Mouse (Mus musculus): Measurements from ENCODE around the gene Dpp9. TPM values are rescaled to one million over a fixed set of nuclear protein-coding genes. Genes with fewer than 3 reads are reported as not detected.
A peak's percentile ranks its signal among the peaks of the same experiment; 100 is the strongest.
"Not testable (repeated sequence)": the region's sequence is repeated elsewhere in the genome, so short reads cannot be mapped to it uniquely, and the experiment has no call there.

Gene Dpp9
- total RNA-seq (2021) = 10 to 100 TPM; 34.4 to 37.3 TPM
- long read RNA-seq, experiment 1, transcript Dpp9-201 (21 exons, 3,374 nt) = major isoform, 12 of 33 reads
- long read RNA-seq, experiment 1, partial matches to known transcripts = 16 of 33 reads
- long read RNA-seq, experiment 1, other reads (novel, unspliced or antisense) = 5 of 33 reads
- long read RNA-seq, experiment 2, transcript Dpp9-201 (21 exons, 3,374 nt) = major isoform, 42 of 73 reads
- long read RNA-seq, experiment 2, partial matches to known transcripts = 18 of 73 reads
- long read RNA-seq, experiment 2, other reads (novel, unspliced or antisense) = 13 of 73 reads

DNA sequence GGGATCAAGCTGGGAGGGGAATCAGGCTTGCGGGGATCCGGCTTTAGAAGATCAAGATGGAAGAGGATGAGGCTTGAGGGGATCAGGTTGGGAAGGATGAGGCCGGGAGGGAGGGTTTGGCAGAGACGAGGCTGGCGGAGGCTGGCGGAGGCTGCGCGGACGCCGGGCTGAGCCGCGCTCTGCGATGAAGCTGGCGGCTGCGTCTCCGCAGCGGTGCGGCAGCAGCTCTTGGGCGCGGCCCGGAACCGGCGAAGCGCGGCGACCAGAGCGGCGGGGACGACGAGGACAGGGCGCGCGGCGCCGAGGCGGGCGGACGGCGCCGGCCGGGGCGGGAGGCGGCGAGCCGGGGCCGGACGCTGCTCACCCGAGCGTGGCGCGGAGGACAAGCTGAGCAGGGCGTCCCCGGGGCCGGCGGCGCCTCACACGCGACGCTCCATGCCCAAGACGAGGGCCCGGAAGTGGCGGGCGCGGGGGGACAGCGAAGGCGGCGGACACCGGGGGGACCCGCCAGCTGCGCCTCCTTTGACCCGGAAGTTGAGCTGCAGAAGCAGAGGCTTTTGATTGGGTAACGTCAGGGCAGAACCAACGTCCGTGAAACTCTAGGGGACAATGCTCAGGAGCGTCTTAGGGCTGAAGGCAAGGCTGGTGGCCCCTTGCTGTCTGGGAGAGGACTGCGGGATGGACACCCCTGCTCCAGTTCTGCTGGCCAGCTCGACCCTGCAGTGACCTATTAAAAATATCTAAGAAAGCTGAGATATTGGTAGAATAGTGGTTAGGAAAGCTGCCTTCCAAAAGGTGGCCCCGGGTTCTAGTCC, at the start of gene Dpp9:
Gene Dpp9 (minus strand): TSS at position 529 of the 815 bp plus-strand sequence.
- DNase-seq (ENCODE audit: low spot score in 2 of 2) = peak; percentile 69 to 78

DNA sequence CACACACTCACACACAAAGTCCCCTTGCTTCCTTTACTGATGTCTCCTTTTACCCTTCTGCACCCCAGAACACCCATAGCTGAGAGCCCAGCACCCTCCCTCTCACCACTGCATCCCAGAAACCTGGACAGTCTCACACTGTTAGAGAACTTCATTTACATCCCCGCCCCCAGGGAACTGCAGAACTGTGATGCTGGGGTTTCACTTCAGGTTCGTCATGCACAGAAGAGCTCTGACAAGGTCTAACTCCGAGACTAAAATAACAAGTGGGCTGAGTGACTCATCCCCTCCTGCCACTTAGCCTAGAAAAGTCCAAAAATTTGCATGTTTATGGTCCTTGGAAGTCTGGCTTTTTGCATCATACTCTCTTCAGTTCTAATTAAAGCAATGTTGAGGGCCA, 47.6 kb upstream of the Dpp9 start:
- DNase-seq (ENCODE audit: low spot score in 2 of 2) = no peak

DNA sequence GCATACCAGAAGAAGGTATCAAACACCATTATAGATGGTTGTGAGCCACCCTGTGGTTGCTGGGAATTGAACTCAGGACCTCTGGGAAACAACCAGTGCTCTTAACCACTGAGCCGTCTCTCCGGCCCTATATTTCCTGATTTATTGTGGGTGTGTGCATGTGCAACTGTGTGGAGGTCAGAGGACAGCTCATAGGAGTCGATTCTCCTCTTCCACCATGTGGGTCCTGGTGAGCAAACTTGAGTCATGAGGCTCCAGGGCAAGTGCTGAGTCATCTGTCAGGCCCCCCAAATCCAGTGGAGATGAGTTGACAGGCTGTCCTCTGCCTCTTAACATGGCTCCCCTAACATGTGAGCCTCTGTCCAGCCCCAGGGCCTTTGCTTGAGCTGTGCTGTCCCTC, 47.2 kb upstream of the Dpp9 start:
- no peak for DNase-seq (ENCODE audit: low spot score in 2 of 2)

DNA sequence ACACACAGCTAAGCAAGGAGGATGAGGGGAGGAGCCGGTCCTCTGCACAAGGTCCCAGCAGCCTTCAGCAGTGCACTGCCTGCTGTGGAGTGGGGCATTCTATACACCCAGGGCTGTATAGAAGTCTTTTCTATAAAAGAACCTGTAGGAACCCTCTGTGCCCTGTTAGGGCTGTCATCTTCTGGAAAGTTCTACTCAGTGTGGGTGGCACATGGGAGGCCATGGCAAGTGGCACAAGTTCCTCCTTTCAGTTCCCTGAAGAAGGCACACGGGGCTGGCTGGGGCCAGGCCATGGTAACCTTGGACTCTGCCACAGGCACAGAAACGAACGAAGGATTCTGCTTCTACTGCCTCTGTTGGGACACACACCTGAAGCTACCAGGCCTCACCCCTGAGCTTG, 46.3 kb upstream of the Dpp9 start:
- DNase-seq (ENCODE audit: low spot score in 2 of 2) = no peak

DNA sequence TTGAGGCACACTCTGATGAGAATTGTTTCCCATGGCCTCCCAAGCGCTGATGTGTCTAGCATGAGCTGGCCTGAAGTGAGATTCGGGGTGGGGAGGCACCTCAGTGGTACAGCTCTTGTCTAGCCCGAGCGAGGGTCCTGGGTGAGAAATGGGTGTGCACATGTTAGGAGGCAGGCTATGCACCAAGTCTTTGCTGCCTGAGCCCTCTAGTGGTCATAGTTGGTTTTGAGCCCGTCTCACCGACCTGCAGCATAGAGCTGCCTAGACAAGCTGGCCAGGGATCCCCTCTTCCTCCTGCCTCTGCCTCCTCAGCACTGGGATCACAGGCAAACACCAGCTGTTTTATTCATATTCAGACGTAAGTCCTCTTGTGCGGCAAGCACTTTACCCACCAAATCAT, 45.3 kb upstream of the Dpp9 start:
- DNase-seq (ENCODE audit: low spot score in 2 of 2) = no peak

DNA sequence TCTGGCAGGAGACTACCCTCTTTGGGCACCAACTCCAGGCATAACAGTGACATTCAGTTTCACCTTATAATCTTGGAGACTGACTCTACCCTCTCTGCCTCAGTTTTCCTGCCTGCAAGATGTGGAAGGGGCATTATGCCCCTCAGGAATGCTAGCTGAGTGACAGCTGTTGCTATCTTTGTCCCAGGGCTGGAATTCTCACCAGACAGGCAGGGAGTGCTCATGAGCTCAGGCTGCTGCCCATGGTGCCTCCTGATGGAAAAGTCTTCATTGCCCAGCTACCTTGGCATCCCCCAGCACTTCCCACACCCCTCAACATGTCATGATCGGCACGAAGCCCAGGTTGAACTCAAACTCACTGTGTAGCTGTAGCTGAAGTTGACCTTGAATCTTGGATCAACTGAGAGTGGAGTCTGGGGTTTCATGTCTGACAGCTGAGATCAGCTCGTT, 44.0 kb upstream of the Dpp9 start:
- no peak for DNase-seq (ENCODE audit: low spot score in 2 of 2)

DNA sequence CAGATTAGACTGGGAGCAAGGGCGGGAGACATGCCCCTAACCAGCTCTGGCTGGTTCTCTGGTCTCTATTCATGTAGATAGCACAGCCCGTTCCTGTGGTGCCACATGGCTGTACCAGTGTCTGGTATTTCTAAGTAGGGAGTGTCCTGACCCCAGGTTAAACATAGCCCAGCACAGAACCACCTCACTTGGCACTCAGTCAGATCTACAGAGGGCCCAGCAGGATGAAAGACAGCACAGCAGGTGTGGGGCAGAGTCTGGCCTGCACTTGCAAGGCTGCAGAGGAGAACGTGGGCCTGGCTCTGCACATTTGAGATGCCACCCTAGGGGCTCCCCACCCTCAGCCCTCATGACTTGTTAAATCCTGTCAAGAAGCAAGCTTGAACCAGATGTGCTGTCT, 42.5 kb upstream of the Dpp9 start:
- DNase-seq (ENCODE audit: low spot score in 2 of 2) = no peak

DNA sequence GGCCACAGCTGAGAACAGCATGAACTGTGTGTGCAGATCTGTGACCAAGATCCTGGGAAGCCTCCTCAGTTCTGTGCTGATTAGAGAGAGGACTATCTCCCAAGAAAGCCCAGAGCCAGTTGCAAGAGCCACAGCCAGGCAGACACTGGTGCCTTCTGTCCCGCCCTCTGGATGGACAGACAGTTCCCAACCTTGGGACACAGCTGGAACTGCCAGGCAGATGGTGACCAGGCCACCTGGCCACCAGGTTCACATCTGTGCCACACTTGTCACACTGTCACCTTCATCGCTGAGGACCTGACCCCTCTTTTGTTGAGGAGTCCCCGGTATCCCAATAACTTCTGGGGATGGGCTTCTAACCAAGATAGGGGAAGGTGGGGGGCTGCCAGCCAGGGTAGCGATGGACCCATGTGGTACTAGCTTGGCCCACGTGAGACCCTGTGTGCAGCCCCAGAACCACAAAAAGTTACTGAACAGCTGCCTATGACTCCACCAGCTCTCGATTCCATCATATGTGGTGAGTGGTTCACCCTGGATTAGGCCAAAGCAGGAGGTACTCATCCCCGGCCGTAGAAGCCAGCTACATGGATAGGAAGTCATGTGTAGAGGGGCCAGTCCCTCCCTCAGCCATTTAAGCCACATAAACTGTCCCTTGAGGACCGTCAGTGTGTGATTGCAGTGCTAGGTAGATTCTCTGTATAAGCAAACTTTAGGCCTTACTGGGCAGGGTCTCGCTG, 40.8 kb upstream of the Dpp9 start:
- no peak for DNase-seq (ENCODE audit: low spot score in 2 of 2)

DNA sequence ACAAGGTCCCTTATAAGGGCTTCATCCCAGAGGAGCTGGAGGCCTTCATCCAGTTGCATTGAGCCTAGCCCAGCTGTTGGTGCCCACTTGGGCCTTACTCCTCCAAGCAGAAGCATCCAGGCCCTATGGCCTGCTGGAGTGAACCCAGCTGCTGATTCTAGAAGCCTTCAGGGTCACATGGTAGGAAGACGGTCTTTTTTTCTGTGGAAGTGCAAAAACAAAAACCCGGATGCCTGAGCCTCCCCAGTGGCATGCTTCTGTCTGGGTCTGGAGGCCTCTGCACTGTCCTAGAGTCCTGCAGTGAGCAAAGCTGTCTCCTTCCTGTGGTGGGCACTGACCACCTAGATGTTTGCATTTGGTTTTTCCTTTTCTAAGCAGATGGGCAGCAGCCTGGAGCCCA, 40.1 kb upstream of the Dpp9 start:
- not testable (repeated sequence) for DNase-seq (ENCODE audit: low spot score in 2 of 2)

DNA sequence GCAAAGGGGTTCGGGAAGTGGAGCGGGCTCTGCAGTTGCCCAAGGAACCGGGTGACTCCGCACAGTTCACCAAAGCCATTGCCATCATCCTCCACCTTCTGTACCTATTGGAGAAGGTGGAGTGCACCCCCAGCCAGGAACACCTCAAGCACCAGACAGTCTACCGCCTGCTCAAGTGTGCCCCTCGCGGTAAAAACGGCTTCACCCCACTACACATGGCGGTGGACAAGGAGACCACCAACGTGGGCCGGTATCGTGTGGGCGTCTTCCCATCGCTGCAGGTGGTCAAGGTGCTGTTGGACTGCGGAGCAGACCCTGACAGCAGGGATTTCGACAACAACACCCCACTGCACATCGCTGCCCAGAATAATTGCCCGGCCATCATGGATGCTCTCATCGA, 39.6 kb upstream of the Dpp9 start:
- DNase-seq (ENCODE audit: low spot score in 2 of 2) = not testable (repeated sequence)

DNA sequence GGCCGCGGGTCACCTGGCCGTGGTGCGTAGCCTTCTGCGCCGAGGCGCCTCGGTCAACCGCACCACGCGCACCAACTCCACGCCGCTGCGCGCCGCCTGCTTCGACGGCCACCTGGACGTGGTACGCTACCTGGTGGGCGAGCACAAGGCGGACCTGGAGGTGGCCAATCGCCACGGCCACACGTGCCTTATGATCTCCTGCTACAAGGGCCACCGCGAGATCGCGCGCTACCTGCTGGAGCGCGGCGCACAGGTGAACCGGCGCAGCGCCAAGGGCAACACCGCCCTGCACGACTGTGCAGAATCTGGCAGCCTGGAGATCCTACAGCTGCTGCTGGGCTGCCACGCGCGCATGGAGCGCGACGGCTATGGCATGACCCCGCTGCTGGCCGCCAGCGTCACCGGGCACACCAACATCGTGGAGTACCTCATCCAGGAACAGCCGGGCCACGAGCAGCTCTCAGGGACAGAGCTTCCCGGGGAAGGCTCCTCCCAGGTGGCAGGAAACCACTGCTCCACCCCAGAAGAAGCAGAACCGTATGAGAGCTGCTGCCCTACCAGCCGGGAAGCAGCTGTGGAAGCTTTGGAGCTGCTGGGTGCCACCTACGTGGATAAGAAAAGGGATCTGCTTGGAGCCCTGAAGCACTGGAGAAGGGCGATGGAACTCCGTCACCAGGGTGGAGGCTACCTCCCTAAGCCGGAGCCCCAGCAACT, 38.6 kb upstream of the Dpp9 start:
- DNase-seq (ENCODE audit: low spot score in 2 of 2) = no peak

DNA sequence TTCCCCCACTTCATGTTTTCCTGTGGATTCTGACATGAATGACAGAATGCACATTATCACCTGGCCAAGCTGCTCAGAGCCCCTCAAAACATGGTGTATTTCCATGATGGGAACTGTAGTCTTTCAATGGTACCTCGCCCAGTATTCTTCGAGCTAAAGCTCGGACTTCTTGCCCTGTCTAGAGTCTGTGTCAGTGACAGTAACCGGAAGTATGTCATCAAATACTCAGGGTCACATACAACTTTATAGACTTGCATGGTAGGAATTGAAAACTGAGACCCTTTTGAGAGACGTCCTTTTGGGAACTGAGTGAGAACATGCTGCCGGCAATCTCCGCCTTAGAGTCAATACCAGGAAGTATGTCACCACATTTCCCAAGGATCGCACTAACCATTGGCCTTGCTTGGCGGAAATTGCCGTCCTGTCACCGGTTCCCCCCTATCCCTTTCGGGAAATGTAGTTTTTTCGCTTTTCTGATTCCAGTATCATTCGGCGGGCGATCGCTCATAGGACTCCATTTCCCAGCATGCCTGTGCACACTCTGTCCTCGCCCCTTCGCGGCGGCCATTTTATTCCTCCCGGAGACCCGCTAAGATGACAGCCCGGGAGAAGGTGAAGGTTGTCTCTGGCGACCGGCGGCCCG, 37.7 kb upstream of the Dpp9 start, which contains the start of gene Fem1a:
Gene Fem1a (plus strand): TSS at position 572 of the 643 bp plus-strand sequence.
- DNase-seq (ENCODE audit: low spot score in 2 of 2) = peak; percentile 60 to 81

DNA sequence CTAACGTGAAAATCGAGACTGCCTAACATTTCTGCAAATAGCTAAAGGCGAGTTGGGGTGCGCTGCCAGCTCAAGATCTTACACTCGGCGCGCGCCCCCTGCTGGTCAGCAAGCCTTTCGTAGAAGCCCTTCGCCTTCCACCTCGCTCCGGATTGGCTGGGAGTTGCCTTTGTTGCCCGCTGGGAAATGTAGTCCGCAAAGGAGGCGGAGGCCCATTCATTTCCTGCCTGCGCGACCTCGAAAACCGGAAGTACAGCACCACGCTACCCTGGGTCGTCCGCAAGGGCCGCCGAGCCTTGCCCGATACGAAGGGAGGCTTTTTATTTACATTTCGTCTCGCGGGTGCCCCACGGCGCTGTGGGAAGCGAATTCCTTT, 37.1 kb upstream of the Dpp9 start:
- peak; percentile 94 to 96 for DNase-seq (ENCODE audit: low spot score in 2 of 2)

DNA sequence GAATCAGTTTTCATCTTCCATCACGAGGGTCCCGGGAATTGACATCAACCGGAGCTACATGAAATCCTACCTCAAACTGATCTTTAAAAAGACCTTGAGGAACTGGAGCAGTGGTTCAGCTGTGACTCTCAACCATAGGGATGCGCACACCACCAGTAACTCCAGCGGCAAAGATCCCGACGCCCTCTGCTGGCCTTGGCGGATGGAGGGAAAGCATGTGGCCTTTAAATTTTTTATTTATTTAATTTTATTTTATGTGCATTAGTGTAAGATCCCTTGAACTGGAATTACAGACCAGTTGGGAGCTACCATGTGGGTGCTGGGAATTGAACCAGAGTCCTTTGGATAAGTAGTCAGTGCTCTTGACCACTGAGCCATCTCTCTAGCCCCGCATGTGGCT, 36.7 kb upstream of the Dpp9 start:
- DNase-seq (ENCODE audit: low spot score in 2 of 2) = no peak

DNA sequence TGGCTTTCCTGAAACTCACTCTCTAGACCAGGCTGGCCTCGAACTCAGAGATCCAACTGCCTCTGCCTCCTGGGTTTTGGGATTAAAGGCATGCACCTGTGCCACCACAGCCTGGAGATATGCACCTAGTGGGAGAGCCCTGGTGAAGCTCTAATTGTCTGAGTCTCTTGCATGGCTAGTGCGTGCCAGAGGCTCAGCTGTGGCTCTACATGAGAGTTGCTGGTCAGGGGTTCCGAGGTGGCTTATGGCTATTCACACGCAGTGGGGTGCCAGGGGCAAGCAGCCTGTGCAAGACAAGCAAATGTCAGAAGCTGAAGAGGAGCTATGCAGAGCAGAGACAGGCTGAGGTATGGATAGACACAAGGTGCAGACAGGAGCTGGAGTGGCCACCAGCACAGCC, 36.0 kb upstream of the Dpp9 start:
- no peak for DNase-seq (ENCODE audit: low spot score in 2 of 2)

DNA sequence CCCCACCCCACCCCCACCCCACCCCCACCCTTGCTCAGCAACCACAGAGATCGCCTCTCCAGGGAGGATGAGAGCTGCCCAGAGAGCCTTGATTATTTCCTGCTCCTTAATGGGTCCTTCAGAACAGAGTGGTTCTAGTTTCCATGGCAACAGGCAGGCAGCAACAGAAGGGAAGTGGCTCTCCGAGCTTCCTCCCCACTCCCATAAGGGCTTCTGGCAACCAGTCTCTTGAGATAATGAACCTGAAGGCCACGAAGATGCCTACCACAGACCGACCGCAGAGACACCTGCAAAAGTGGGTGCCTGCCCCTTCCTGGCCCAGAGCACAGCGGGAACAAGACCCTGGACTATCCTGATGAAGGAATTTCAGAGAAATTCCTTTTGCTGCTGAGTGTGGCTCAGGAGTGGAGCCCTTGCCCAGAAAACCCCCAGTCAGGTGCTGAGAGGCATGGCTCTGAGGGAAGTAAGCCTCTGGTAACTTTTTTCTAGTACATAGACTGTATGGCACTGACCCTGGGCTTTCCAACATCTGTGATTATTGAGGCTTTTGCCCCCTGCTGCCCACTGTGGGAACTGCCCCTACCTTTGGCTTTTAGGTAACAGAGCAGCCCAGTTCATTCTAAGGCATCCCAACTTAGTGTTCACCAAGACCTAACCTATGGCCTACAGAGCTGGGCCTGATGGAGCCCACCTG, 32.6 kb upstream of the Dpp9 start:
- DNase-seq (ENCODE audit: low spot score in 2 of 2) = no peak

DNA sequence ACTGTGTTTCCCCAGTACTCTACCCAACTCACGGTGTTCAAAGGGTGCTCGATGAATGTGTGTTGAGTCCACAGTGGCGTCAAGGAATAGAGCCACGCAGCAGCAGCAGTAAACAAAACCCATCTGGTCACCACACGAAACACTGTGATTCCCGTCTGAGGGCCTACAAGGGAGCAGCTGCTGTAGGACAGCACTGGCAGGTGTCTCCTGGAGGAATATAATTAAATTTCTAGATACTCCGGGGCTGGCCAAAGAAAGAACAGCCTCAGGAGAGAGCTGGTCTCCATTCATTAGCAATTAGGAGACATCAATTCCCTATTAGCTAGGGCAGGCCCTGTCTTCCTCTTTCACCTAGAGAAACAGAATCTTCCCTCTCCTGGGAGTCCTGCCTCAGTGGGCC, 26.9 kb upstream of the Dpp9 start:
- DNase-seq (ENCODE audit: low spot score in 2 of 2) = no peak

DNA sequence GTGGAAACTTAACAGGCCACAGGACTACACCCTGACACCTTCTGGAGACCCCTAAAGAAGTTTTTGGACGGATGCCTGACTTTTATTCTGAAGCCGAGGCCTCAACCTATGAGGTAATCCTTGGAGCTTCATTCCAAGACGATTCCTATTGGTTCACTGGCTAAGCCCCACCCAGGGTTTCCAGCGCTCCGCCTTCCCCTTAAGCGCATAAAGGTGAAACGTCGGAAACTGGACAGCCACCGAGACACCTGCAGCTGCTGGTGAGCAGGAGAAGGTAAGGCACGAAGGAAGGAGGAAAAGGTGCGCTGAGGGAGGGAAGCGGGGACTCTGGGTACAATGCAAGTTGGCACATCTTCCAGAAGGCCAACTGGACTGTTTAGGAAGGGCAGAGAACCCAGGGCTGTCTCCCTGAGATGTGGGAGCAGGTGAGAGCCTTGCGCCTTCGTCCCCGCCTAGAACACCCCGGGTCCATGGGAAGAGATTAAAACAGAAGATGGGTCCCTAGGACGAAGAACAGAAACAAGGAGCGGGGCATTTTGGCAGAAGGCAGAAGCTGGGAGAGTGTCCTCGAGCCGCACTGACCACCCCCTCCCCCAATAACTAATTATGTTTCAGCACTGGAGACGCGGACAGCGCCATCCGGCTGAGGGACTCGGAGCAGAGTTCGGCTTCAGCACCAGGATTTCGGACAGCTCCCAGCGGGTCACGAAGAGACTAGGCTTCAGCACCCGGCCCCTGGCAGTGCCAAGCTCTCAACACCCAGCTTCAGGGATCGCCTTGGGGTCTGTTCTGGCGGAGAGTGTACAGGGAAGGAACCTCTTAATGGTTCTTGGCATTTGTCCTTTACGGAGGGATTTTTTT, 23.1 kb upstream of the Dpp9 start:
- peak; percentile 73 to 79 for DNase-seq (ENCODE audit: low spot score in 2 of 2)

DNA sequence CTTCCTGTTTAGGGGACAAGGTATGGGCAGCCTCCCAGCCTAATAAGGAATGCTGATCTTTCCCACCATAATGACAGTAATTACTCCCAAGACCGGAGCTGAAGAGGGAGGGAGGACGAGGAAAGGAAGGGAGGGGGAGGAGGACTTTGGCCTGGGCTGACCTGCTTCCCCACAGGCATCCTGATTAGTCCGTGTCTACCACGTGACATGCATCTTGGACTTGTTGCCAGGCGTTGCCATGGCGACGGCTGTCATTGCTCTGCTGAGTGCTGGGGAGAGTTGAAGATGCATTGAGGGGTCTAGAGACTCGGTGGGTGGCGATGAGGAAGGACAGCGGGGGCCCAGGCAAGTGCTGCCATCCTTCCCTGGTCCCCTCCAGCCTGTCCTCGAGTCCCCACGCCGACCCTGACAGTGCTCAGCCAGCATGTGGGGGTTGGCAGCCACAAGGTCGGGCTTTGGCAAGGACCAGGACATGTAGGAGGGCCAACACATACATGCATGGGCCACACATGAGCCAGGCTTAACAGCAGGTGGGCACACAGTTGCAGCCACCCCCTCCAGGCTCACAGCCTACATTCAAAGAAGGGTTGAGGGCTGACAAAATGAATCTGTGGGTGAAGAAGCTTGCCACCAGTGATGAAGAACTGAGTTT, 15.2 kb upstream of the Dpp9 start:
- no peak for DNase-seq (ENCODE audit: low spot score in 2 of 2)
